Mouse (Mus musculus): ENCODE measurements around the gene Lag3. TPM values are rescaled to one million over a fixed set of nuclear protein-coding genes. Genes with fewer than 3 reads are reported as not detected.
A peak's percentile ranks its signal among the peaks of the same experiment; 100 is the strongest.
"Not testable (repeated sequence)": the region's sequence is repeated elsewhere in the genome, so short reads cannot be mapped to it uniquely, and the experiment has no call there.

Lag3 gene
- total RNA-seq, 2 experiments from 2014 or later: 1.5 to 1.7 TPM

DNA sequence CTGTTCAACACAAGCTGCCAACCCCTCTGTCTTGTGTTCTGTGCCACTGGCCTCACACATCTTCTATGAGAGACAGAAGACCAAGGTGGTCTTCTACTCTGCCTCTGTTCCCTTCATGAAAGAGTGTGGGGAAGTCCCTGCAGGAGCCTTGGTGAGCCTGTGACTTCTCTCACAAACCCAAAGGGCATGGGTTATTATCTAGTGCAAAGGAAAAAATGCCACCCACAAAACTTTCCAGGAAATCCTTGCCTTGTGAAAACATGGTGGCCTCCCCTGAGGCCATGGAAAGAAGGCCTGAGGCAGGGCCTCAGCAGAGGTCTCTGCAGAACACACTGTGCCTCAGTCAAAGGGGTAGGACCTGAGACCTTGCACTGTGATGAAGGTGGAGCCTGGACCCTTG lies 9.7 kb downstream of the Lag3 start:
- DNase-seq (ENCODE audit: low spot score in 2 of 2): no peak

GRCm38 (mm10) chr6:124900801-124901480 lies 10.6 kb downstream of the Lag3 start:
- no peak for DNase-seq (ENCODE audit: low spot score in 2 of 2)

GRCm38 (mm10) chr6:124900056-124900800 lies 11.3 kb downstream of the Lag3 start:
- DNase-seq (ENCODE audit: low spot score in 2 of 2): no peak

- no peak for DNase-seq (ENCODE audit: low spot score in 2 of 2)
Observed at GRCm38 (mm10) chr6:124898359-124898758, 13.1 kb downstream of the Lag3 start.

DNA sequence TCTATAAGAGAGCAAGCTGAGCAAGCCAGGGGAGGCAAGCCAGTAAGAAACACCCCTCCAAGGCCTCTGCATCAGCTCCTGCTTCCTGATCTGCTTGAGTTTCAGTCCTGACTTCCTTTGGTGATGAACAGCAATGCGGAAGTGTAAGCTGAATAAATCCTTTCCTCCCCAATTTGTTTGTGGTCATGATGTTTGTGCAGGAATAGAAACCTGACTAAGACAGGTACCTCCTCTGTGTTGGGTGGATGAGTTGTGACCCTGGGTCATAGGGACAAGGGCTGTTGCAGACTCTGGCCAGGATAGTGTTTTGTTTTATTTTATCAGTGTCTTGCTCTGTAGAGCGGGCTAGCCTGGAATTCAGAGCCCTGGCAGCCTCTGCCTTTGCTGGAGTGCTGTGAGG lies 17.4 kb downstream of the Lag3 start:
- not testable (repeated sequence) for DNase-seq (ENCODE audit: low spot score in 2 of 2)

DNA sequence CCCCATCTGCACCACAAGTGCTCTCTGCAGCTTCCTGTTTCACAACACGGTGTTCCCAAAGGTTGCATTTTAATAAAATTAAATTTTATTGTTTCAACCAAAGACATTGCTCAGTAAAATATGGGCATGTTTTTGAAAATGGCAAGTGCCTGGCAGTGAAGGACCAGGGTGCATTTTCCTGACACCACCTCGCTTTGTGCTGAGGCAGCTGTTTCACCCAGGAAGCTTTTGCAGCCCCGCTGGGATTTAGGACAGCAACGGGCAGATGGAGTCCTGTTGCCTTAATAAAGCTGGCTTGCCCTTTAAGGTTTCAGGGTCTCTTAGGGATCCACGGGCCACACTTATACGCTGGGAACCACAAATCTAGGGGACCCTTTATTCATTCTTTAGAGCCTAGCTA lies 20.5 kb downstream of the Lag3 start:
- no peak for DNase-seq (ENCODE audit: low spot score in 2 of 2)

DNA sequence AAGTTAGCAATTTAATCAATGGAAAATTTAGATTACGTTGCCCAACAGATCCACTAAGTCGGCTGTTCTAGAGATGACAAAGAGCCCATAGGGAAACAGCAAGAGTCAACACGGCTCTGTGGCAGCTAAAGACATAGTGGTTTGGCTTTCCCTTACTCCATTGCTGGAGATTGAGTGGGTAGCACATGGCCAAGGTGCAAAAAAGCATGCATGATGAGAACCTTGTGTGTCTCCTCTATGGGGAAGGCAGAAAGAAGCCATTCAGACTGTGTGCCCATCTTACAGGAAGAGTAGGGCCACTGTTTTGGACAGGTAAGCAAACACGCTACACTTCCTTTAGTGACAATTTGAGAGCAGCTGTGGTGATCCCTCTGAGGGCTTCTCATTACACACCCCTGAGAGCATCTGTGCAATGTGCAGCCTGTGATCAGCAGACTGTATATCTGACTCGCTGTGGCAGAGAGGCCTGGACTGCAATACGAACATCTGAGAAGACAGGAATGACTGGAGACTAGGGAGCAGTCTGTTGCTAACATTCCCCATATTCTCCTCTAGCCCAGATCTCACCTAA lies 22.9 kb downstream of the Lag3 start:
- DNase-seq (ENCODE audit: low spot score in 2 of 2): no peak

- no peak for DNase-seq (ENCODE audit: low spot score in 2 of 2)
Observed at GRCm38 (mm10) chr6:124887986-124888385, 23.5 kb downstream of the Lag3 start, which contains the start of gene Cd4. Gene Cd4 (minus strand): TSS chr6:124888221.

GRCm38 (mm10) chr6:124885956-124886381 lies 25.5 kb downstream of the Lag3 start:
- DNase-seq (ENCODE audit: low spot score in 2 of 2): no peak

GRCm38 (mm10) chr6:124884714-124885500 lies 26.6 kb downstream of the Lag3 start:
- DNase-seq (ENCODE audit: low spot score in 2 of 2): no peak

- no peak for DNase-seq (ENCODE audit: low spot score in 2 of 2)
Observed at GRCm38 (mm10) chr6:124883351-124883750, 28.2 kb downstream of the Lag3 start.

GRCm38 (mm10) chr6:124881821-124882220 lies 29.7 kb downstream of the Lag3 start:
- DNase-seq (ENCODE audit: low spot score in 2 of 2): no peak

- no peak for DNase-seq (ENCODE audit: low spot score in 2 of 2)
Observed at GRCm38 (mm10) chr6:124879390-124879789, 32.1 kb downstream of the Lag3 start.

DNA sequence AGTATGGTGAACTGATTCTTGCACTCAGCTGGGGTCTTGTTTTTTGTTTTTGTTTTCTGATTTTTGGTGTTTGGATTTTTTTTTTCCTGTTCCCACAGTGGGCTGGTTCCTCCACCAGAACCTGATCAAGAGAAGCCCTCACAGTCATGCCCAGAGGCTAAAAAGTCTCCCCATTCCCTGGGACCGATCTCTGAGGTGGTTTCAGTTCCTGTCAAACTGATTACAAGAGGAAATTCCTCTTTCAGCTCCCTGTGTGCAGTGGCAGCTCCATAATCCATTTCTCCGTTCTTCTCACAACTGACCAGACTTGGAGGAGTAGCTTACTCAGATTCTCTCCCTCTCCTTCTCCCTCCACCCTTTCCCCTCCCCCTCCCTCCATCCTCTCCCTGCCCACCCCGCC lies 37.2 kb downstream of the Lag3 start:
- no peak for DNase-seq (ENCODE audit: low spot score in 2 of 2)

DNA sequence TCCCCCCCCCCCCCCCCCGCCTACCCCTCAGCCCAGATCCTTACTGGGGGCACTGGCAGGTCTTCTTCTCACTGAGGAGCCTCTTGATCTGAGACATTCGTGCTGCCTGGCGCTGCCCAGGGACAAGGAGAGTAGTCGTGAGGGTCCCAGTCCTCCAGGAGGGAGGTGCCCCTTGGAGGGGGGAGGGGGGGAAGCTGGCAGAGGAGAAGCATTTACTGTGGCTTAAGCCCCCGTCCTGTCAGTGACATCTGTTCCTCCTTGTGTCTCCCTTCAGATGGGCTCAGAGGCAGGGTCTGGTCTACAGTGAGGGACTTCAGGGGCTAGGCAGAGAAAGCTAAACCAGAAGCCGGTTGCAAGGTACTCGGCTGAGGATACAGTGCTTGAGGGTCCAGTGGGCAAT lies 44.9 kb downstream of the Lag3 start:
- no peak for DNase-seq (ENCODE audit: low spot score in 2 of 2)

GRCm38 (mm10) chr6:124865766-124866362 lies 45.6 kb downstream of the Lag3 start:
- DNase-seq (ENCODE audit: low spot score in 2 of 2): no peak

- peak in 1 of 2 experiments; percentile 45 for DNase-seq (ENCODE audit: low spot score in 2 of 2)
Observed at GRCm38 (mm10) chr6:124863658-124864298, 47.7 kb downstream of the Lag3 start, which contains the start of gene Gpr162. Gene Gpr162 (minus strand): TSS chr6:124863983.

- no peak for DNase-seq (ENCODE audit: low spot score in 2 of 2)
Observed at GRCm38 (mm10) chr6:124863125-124863657, 48.3 kb downstream of the Lag3 start.

DNA sequence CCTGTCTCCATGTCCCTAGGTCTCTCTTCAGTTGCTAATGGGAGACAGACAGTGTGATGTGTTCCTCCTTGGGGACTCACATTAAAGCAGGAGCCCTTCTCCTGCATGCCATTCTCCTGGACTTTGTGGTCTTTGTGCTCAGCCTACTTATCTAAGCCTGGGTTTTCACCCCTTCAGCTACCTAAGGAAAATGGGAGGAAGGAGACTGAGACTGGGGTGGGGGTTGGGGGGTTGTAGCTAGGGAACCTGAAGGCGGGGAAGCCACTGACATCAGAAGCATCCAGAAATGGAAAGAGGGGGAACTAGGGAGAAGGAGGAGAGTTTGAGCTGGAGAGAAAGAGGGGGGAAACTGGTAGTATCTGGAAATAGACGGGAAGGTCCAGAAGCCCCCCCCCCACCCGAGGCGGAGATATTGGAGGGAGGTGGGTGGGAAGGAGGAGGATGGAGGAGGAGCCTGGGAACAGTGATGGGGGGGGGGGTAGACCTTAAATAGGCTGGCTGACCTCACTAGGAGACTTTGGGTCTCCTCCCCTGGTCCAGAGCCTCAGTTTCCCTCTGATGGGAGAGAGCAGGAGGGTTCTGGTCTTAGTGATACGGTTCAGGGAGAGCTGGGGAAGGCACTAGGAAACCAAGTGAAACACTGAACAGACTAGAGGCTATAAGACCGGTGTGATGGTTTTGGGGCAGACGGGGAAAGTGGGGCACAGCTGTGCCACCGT lies 48.9 kb downstream of the Lag3 start:
- DNase-seq (ENCODE audit: low spot score in 2 of 2): no peak

GRCm38 (mm10) chr6:124861802-124862201 lies 49.7 kb downstream of the Lag3 start:
- DNase-seq (ENCODE audit: low spot score in 2 of 2): no peak
